Mouse (Mus musculus) CD4-positive, CD25-positive, alpha-beta regulatory T cell, adult 4 months (primary cell): ENCODE measurements around the gene Pfn2. TPM values are rescaled to one million over a fixed set of nuclear protein-coding genes. Genes with fewer than 3 reads are reported as not detected.
"Not testable (repeated sequence)": the region's sequence is repeated elsewhere in the genome, so short reads cannot be mapped to it uniquely, and the experiment has no call there.

Source experiments
- ATAC-seq: one replicate; pipeline ENCODE4 v1.8.0; 2017
- polyA plus RNA-seq, 2 experiments: library from polyadenylated mRNA; unstranded; fragments of 100-300 nt; shearing (Covaris generic); gene quantifications; one replicate each; pipeline ENCODE4 v1.2.1; 2017

Gene Pfn2
- polyA plus RNA-seq: 10 to 100 TPM in 1 of 2 experiments, 1 to 10 TPM in 1; 8.7 to 16.4 TPM

DNA sequence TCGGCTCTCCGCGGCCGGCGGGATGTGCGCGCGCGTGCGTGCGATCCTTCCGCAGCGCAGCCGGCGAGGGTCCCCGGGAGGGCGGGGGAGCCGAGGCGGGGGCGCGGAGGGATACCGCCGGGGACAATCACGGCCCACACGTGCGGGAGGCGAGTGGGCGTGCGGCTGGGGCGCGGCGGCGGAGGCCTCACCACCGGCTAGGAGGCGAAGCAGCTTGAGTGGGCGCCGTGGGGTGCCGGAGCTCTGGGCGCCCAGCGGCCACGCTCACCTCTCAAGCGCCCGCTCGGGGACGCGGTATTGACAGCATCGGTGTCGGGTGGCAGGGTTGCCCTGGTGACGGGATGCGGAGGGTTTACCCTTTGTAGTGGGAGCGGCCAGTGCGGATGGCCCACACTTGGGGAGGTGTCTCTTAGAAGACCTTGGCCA lies at the start of gene Pfn2:
Pfn2 (minus strand) TSS at position 320 of the 426 bp plus-strand sequence.
- ATAC-seq: peak; percentile 38

DNA sequence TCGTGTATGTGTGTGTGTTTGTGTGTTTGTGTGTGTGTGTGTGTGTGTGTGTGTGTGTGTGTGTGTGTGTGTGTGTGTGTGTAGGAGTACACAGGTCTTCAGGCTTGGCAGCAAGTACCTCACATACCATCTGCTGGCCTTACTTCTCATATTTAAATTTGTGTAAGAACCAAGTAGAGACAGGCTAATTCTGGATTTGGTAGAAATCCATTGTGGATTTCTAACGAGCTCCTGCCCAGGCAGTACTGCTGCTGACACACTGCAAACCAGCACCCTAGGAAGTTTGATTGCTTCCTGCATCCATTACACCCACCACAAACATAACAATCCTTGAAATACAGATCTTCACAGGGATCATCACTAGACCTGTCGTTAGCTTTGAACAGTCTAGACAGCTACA lies 35.1 kb upstream of the Pfn2 start:
- ATAC-seq: no peak

DNA sequence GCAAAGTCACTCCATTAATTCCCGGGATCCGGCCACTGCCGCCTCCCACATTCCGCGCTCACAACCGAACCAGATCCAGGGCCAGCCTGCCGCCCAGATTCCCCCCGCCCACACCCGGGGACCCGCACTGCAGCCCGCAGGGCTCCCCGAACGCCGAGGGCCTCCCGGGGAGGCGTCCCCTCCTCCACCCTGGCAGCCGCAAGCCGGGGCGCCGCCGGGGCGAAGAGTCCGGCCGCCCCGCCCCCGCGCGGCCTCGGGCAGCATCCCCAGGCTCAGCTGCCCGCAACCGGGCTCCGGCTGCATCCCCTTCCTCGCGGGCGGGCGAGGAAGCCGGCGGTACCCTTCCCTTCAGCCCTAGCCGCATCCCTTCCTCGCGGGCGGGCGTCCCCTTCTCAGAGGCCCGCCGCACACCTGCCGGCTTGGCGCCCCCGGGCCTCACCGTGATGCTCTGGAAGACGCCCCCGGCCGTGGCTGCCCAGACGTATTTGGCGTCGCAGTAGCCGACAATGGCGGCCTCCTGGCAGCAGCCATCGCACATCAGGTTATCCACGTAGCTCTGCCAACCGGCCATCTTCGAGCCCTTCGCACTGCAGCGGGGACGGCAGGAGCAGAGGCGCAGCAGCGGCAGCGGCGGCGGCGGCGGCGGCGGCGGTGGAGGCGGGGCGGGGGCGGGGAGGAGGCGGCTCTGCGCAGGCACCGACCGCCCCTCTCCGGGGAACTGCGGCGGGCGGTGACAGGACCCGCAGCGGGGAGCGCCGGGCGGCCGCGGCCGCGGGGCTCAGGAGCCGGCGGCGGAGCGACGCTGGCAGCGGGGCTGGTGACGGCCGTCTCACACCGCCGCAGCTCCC lies 743 bp downstream of the Pfn2 start:
- peak; percentile 55 for ATAC-seq

DNA sequence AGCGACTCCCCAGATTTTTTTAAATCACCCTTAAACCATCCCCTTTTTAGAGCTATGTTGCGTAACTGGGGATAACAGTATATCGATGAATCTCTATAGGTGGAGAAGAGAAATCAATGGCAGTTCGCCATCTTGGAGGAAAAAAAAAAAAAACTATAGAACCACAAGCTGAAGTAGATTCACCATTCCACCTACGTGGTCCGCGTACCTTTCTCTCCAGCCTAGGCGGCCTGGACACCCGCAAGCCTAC lies 1.3 kb downstream of the Pfn2 start:
- no peak for ATAC-seq

DNA sequence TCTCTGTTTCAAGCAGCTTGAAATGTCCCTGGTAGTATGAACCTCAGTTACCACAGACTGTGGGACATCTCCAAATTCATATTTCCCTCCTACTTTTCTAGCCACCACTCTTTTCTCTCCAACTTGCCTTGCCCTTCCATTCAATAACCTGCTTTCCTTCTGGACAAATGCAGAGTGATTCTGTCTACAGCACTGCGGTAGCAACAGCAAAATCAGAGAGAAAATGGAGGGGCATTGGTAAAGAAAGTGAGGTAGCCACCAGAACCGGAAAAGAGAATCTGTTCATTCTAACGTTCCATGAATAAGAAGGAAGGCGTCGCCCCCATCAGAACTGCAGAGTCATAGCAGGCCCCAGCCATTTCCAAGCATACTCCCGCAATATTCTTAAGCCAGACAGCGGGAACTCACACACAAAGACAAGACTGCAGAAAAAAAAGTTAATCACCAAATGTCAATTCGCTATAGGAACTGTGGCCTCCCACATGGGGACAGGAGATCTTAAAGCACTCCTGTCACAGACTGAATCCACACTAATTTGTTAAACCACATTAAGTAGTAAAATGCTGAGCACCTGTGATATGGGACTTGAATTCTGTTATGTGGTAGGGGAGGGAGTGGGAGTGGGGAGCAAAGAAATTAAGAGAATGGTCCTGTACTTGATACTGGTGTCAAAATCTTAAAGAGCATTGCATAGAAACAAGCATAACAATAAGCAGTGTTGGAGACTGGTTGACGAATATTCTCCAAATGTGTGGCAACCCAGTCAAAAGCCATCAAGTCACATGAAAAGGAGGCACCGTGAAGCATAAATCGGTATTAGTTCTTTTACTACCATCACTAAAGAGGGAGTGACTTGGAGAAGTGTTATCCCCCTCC lies 1.9 kb downstream of the Pfn2 start:
- ATAC-seq: no peak

DNA sequence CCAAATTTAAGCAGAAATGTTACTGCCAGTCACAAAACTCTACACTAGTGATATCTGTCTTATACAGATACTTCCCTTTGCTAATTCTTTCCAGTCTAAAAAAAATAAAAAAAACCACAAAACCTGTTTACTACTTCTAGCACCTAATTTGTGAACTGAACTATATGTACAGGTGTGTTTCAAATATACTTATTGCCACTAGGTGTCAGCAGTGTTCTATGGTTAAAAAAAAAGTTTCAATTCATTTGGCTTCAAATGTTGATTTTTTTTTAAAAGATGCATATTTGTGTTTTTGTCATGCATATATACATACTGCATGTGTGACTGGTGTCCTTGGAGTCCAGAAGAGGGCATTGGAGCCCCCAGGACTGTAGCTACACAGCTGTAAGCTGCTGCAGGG lies 4.1 kb downstream of the Pfn2 start:
- peak; percentile 56 for ATAC-seq

DNA sequence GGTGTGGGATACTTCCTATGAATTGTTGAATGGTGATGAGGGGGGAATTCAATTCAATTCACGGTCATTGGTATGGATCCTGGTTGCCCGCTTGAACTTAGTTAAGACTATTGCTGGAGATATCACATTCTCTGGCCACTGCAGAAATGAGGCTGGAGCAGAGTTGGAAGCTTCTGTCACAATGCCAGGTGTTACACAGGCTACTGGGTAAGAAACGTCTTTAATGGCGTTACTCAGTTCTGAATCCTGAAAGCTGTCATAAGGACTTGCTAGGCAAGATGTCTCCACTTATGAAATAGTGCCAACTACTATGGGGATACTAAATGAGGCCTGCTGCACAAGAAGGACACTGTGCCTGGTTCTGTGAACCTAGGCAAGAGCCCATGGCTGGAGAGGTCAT lies 11.0 kb downstream of the Pfn2 start:
- no peak for ATAC-seq

DNA sequence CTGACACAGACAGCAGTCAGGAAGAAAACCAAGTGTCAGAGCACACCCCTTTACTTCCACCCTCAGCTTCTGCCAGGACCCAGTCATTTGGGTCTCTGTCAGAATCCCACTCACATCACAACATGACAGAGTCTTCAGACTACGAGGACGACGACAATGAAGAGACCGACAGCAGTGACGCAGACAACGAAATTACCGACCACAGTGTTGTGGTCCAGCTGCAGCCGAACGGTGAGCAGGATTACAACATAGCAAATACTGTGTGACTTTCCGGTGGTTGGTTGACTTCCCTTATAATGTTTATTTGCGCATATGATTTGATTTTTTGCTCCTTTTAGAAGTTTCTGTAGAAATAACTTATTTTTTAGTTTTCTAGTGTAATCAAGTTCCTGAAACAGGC lies 14.3 kb downstream of the Pfn2 start:
- ATAC-seq: no peak

DNA sequence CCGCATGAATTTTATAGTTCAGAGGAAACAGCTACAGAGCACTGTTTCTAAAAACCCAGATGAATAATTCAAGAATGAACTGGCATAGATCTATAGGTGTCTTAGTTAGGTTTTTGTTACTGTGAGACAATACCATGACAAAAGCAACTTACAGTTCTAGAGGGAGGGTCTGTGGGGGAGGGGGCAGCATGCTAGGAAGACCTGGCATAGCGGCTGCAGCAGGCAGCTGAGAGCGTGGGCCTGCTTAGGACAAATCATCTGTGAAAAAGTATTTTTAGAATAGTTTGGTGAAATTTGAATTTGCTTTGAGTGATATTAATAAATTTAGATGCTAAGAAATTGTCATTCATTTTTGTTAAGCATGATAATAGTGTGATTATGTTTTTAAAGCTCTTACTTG lies 22.0 kb downstream of the Pfn2 start:
- ATAC-seq: no peak

DNA sequence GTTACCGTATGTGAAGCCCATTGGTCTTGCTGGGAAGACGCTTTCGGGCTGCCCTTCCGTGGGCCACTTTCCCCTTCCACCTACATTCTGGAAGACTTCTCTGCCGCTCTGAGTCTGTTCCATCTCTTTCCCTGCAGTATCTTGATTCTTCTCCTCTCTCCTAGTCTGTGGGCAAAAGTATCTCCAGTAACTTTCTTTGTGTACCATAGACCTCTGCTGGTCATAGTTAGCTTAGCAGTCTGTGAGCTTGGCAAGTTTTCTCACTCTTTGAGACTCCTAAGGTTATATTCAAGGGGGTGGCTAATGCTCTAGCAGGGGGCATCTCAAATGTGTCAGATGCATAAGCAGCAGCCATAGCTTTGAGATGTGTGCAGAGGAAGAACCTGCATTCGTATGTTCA lies 32.4 kb downstream of the Pfn2 start:
- no peak for ATAC-seq

DNA sequence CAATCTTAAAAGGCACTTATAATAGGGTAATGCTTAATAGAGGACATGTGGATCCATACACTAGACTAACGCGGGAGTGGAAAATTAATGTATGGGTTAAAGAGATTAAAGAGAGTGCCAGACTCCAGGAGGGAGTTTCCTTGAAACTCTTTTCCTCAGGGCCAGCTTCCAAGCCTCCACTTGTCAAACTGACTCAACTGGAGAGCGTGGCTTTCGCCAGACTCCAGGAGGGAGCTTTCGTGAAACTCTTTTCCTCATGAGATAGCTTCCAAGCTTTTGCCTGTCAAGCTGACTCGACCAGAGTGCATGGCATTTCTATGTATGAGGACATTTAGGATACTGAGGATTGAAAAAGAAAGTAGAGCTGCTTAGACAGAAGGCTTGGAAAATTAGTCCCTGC lies 52.8 kb downstream of the Pfn2 start:
- not testable (repeated sequence) for ATAC-seq

Other genes with a start within 250 kb of the Pfn2 start
- gene Commd2, start 196.4 kb downstream of the Pfn2 start, polyA plus RNA-seq: 10 to 100 TPM; 72.6 to 80.7 TPM
- not detected for gene Ankub1, start 155.3 kb downstream of the Pfn2 start, polyA plus RNA-seq
- 10 to 100 TPM; 65.6 to 65.8 TPM for gene Rnf13, start 112.0 kb downstream of the Pfn2 start, polyA plus RNA-seq